Mouse (Mus musculus): ENCODE data around the gene Traf3ip3.

DNA sequence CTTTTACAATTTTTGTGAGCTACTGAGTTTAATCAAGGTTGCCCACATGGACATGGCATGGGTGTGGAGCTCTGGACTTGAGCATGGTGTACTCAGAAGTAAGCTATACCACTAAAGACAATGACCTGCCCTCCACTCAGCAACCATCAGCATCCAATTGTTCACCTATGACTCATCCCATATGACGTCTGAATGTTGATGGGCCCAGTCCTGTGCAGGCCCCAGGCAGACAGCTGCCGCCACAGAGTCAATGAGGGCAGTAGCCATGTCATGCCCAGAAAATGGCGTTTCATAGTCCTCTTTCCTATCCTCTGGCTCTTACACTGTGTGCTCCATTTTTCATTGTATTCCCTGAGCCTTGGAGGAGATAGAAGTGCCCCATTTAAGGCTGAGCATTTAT, 14.5 kb upstream of the Traf3ip3 start:
- TF ChIP-seq CTCF (IDR thresholded peaks at IDR 0.05) (no peak), EP300 (IDR thresholded peaks at IDR 0.05) (no peak)

Data from lung, postnatal 0 days (tissue).